Mouse (Mus musculus): ENCODE data around the gene Ccr6. TPM values are rescaled to one million over a fixed set of nuclear protein-coding genes. Genes with fewer than 3 reads are reported as not detected.

Gene Ccr6
- polyA plus RNA-seq, 1 experiment from 2014 or later = not detected

GRCm38 (mm10) chr17:8206691-8207090 lies 29.2 kb upstream of the Ccr6 start:
- Histone ChIP-seq H3K36me3 (ENCODE audit: insufficient read depth) (no peaks in the 10 kb centered on the region), H3K4me1 (ENCODE audit: insufficient read depth) (no peaks in the 10 kb centered on the region), H3K4me3 (ENCODE audit: low read depth, low read length) (no peak overlapping the region), H3K4me2 (no peak overlapping the region), H3K27ac (ENCODE audit: low read depth) (no peak overlapping the region), H3K9ac (no peak overlapping the region), H3K9me3 (ENCODE audit: low read depth, low read length) (no peaks in the 10 kb centered on the region), H3K27me3 (ENCODE audit: insufficient read depth, low read length) (no peaks in the 10 kb centered on the region; the same call in 1 of the 2 replicates)
- 68% methylated on average over 5 of the region's 5 CpGs for whole genome bisulfite sequencing
- TF ChIP-seq CTCF (IDR thresholded peaks at IDR 0.05; ENCODE audit: low read depth) = no peak
- DNase-seq (no peak), ATAC-seq (ENCODE audit: insufficient read depth) (no peak)

- Histone ChIP-seq H3K9ac (no peak overlapping the region), H3K4me2 (no peak overlapping the region)
- ATAC-seq (ENCODE audit: insufficient read depth) = no peak
These were observed 26.1 kb upstream of the Ccr6 start for GRCm38 (mm10) chr17:8209696-8210095.

GRCm38 (mm10) chr17:8210170-8210569 lies 25.7 kb upstream of the Ccr6 start:
- no peak for ATAC-seq (ENCODE audit: insufficient read depth)
- Histone ChIP-seq H3K27ac (ENCODE audit: low read depth) (no peak overlapping the region), H3K27me3 (ENCODE audit: insufficient read depth, low read length) (no peaks in the 10 kb centered on the region; the same call in 1 of the 2 replicates), H3K9me3 (ENCODE audit: low read depth, low read length) (no peaks in the 10 kb centered on the region), H3K36me3 (ENCODE audit: insufficient read depth) (no peaks in the 10 kb centered on the region), H3K4me2 (no peak overlapping the region), H3K4me1 (ENCODE audit: insufficient read depth) (no peaks in the 10 kb centered on the region), H3K4me3 (ENCODE audit: low read depth, low read length) (no peak overlapping the region), H3K9ac (no peak overlapping the region)
- no peak for TF ChIP-seq CTCF (IDR thresholded peaks at IDR 0.05; ENCODE audit: low read depth)
- whole genome bisulfite sequencing = 49% methylated on average over 3 of the region's 3 CpGs
- no peak for DNase-seq

More at GRCm38 (mm10) chr17:8209696-8210095, 26.1 kb upstream of the Ccr6 start:
- no peaks in the 10 kb centered on the region for H3K36me3 ChIP-seq (ENCODE audit: insufficient read depth)
- no peak for DNase-seq
- no peaks in the 10 kb centered on the region for H3K9me3 ChIP-seq (ENCODE audit: low read depth, low read length)
- no peak for TF ChIP-seq CTCF (IDR thresholded peaks at IDR 0.05; ENCODE audit: low read depth)
- WGBS = 79% methylated on average over 2 of the region's 2 CpGs
- no peak overlapping the region for H3K27ac ChIP-seq (ENCODE audit: low read depth)
- no peaks in the 10 kb centered on the region; the same call in 1 of the 2 replicates for H3K27me3 ChIP-seq (ENCODE audit: insufficient read depth, low read length)
- no peak overlapping the region for H3K4me3 ChIP-seq (ENCODE audit: low read depth, low read length)
- no peaks in the 10 kb centered on the region for H3K4me1 ChIP-seq (ENCODE audit: insufficient read depth)

- WGBS = 71% methylated on average over 10 of the region's 10 CpGs
- no peaks in the 10 kb centered on the region for H3K9me3 ChIP-seq (ENCODE audit: low read depth, low read length)
These were observed 25.2 kb upstream of the Ccr6 start for GRCm38 (mm10) chr17:8210675-8211074.

GRCm38 (mm10) chr17:8211399-8211798 lies 24.4 kb upstream of the Ccr6 start:
- no peak overlapping the region for H3K4me2 ChIP-seq
- 74% methylated on average over 6 of the region's 6 CpGs for WGBS
- H3K4me3 ChIP-seq (ENCODE audit: low read depth, low read length) = no peak overlapping the region
- H3K9ac ChIP-seq = no peak overlapping the region
- no peaks in the 10 kb centered on the region for H3K4me1 ChIP-seq (ENCODE audit: insufficient read depth)
- ATAC-seq (ENCODE audit: insufficient read depth) (no peak), DNase-seq (no peak)
- no peaks in the 10 kb centered on the region; the same call in 1 of the 2 replicates for H3K27me3 ChIP-seq (ENCODE audit: insufficient read depth, low read length)
- no peak for TF ChIP-seq CTCF (IDR thresholded peaks at IDR 0.05; ENCODE audit: low read depth)
- H3K36me3 ChIP-seq (ENCODE audit: insufficient read depth) = no peaks in the 10 kb centered on the region
- H3K9me3 ChIP-seq (ENCODE audit: low read depth, low read length) = no peaks in the 10 kb centered on the region
- H3K27ac ChIP-seq (ENCODE audit: low read depth) = no peak overlapping the region

More at GRCm38 (mm10) chr17:8210675-8211074, 25.2 kb upstream of the Ccr6 start:
- TF ChIP-seq CTCF (IDR thresholded peaks at IDR 0.05; ENCODE audit: low read depth) = no peak
- Histone ChIP-seq H3K4me3 (ENCODE audit: low read depth, low read length) (no peak overlapping the region), H3K4me2 (no peak overlapping the region), H3K27ac (ENCODE audit: low read depth) (no peak overlapping the region), H3K4me1 (ENCODE audit: insufficient read depth) (no peaks in the 10 kb centered on the region), H3K27me3 (ENCODE audit: insufficient read depth, low read length) (no peaks in the 10 kb centered on the region; the same call in 1 of the 2 replicates), H3K9ac (no peak overlapping the region), H3K36me3 (ENCODE audit: insufficient read depth) (no peaks in the 10 kb centered on the region)
- ATAC-seq (ENCODE audit: insufficient read depth) (no peak), DNase-seq (no peak)

GRCm38 (mm10) chr17:8214369-8214768 lies 21.5 kb upstream of the Ccr6 start:
- Histone ChIP-seq H3K4me1 (ENCODE audit: insufficient read depth) (no peaks in the 10 kb centered on the region), H3K9ac (no peak overlapping the region), H3K36me3 (ENCODE audit: insufficient read depth) (no peaks in the 10 kb centered on the region), H3K27ac (ENCODE audit: low read depth) (no peak overlapping the region), H3K27me3 (ENCODE audit: insufficient read depth, low read length) (no peaks in the 10 kb centered on the region; the same call in 1 of the 2 replicates), H3K4me3 (ENCODE audit: low read depth, low read length) (no peak overlapping the region), H3K9me3 (ENCODE audit: low read depth, low read length) (no peaks in the 10 kb centered on the region), H3K4me2 (no peak overlapping the region)
- TF ChIP-seq CTCF (IDR thresholded peaks at IDR 0.05; ENCODE audit: low read depth) = no peak
- WGBS = 76% methylated on average over 1 of the region's 1 CpGs
- DNase-seq (no peak), ATAC-seq (ENCODE audit: insufficient read depth) (no peak)

GRCm38 (mm10) chr17:8215016-8215745 lies 20.7 kb upstream of the Ccr6 start:
- no peak for DNase-seq
- TF ChIP-seq CTCF (IDR thresholded peaks at IDR 0.05; ENCODE audit: low read depth) = no peak
- H3K36me3 ChIP-seq (ENCODE audit: insufficient read depth) = no peaks in the 10 kb centered on the region
- no peaks in the 10 kb centered on the region for H3K4me1 ChIP-seq (ENCODE audit: insufficient read depth)
- H3K9me3 ChIP-seq (ENCODE audit: low read depth, low read length) = no peaks in the 10 kb centered on the region
- H3K27ac ChIP-seq (ENCODE audit: low read depth) = no peak overlapping the region
- H3K4me3 ChIP-seq (ENCODE audit: low read depth, low read length) = no peak overlapping the region
- no peak for ATAC-seq (ENCODE audit: insufficient read depth)
- no peak overlapping the region for H3K4me2 ChIP-seq
- 87% methylated on average over 12 of the region's 12 CpGs for WGBS
- H3K9ac ChIP-seq = no peak overlapping the region
- H3K27me3 ChIP-seq (ENCODE audit: insufficient read depth, low read length) = no peaks in the 10 kb centered on the region; the same call in 1 of the 2 replicates

Measured in lung, embryonic 14.5 days (tissue).